Mouse (Mus musculus): ENCODE data around the gene Zfp280b. TPM values are rescaled to one million over a fixed set of nuclear protein-coding genes. Genes with fewer than 3 reads are reported as not detected.
"Not testable (repeated sequence)": the region's sequence is repeated elsewhere in the genome, so short reads cannot be mapped to it uniquely, and the experiment has no call there.

Zfp280b gene
- polyA plus RNA-seq (2014; fragmentation: Nextera tagmentation; extraction: Ambion mirVana) = 23.2 and 24.8 TPM in 2 replicates

DNA sequence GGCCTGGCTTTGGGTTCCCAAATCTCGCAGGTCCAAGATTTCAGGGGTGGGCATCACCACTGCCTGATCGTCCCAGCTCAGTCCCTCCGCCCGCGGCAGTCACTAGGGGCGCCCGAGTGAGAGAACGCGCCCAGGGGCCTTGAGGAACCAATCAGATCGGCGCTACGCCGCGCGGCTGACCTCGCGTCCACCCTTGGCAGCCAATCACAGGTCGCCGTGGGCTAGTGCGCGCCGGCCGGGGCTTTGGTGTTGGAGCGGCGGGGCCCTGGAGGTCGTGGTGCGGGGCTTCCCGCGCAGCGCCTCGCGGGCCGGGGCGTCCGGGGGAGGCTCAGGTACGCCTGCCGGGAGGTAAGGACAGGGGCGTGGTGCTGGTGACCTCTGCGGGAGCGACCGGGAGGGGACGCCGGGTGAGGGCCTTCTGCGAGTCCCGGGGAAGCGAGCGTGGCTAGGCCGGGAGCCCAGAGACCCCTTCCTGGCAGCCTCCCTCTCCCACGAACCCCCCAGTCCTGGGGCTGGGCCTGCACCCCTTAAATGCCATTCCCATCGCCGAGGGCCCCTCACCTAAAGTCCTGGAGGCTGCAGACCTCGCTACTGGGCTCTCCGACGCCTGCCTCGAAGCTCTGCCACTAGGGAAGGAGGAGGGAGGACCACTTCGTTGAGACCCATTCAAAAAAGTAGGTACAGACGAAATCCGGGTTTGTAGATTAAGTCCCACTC lies at the start of gene Zfp280b:
TSS of gene Zfp280b (plus strand) at position 249 of the 717 bp plus-strand sequence.
- peak; percentile 98 for ATAC-seq (ENCODE audit: insufficient number of reproducible peaks, insufficient read depth, low FRiP score, low read depth)
- peak within 1 kb of the TSS; percentile 74 for H3K27ac ChIP-seq (ENCODE audit: low read length)
- peak within 1 kb of the TSS; percentile 89 for H3K9ac ChIP-seq (replicated peaks; ENCODE audit: low read depth, low read length)
- peak within 1 kb of the TSS; percentile 88 for H3K4me3 ChIP-seq (ENCODE audit: low read depth, low read length)
- no peaks in the 10 kb centered on the region for H3K9me3 ChIP-seq (ENCODE audit: control insufficient read depth, low read depth, low read length)
- peaks cover 1% of the 10 kb centered on the region; the same call in 1 of the 2 replicates for H3K36me3 ChIP-seq (ENCODE audit: control insufficient read depth, insufficient read depth, low read length)
- no peaks in the 10 kb centered on the region for H3K27me3 ChIP-seq (ENCODE audit: control insufficient read depth, insufficient read depth, low read length)
- under 1% methylated on average over 48 of the region's 58 CpGs for WGBS
- H3K4me1 ChIP-seq (ENCODE audit: control insufficient read depth, insufficient read depth, low read length) = 0 out of 2 replicates have a peak, but pooled peaks cover 5% of the 10 kb centered on the region
- H3K4me2 ChIP-seq (replicated peaks; ENCODE audit: low read depth, low read length) = peak within 1 kb of the TSS; percentile 89

DNA sequence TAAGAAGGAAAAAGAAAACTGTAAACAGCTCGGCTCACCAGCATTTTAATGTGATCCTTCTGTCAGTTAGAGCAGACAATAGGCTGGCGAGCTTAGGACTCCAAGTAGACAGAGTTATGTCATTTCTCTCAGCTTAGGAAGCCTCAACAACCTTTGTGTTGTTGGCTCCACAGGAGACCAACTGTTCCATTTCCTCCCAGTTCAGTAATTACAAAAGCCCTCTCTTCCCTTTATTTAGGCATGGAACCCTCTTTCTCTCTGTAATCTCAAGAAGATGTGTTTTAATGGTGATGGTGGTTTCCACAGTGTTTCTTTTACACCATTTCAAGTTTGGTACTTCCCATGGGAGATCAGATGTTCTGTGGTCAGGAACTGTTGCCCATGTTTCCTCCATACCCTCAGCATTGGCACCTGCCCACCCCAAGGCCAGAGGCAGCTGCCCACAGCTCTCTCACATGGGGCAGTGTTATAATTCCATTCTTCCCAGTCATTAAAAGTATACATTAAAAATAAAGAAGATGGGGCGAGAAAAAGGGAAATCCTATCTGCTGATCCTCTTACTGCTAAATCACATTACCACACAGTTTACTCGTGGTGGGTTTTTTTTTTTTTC lies 41.9 kb upstream of the Zfp280b start:
- Histone ChIP-seq H3K27ac (ENCODE audit: low read length) (no peak overlapping the region), H3K4me1 (ENCODE audit: control insufficient read depth, insufficient read depth, low read length) (no peaks in the 10 kb centered on the region), H3K4me3 (ENCODE audit: low read depth, low read length) (no peak overlapping the region), H3K27me3 (ENCODE audit: control insufficient read depth, insufficient read depth, low read length) (no peaks in the 10 kb centered on the region), H3K36me3 (ENCODE audit: control insufficient read depth, insufficient read depth, low read length) (no peaks in the 10 kb centered on the region), H3K9me3 (ENCODE audit: control insufficient read depth, low read depth, low read length) (no peaks in the 10 kb centered on the region), H3K9ac (replicated peaks; ENCODE audit: low read depth, low read length) (no peak overlapping the region), H3K4me2 (replicated peaks; ENCODE audit: low read depth, low read length) (no peak overlapping the region)
- no peak for ATAC-seq (ENCODE audit: insufficient number of reproducible peaks, insufficient read depth, low FRiP score, low read depth)
- 77% methylated on average over 4 of the region's 4 CpGs for WGBS

GRCm38 (mm10) chr10:75993616-75994240 lies 38.7 kb upstream of the Zfp280b start:
- Histone ChIP-seq H3K4me3 (ENCODE audit: low read depth, low read length) (no peak overlapping the region), H3K4me1 (ENCODE audit: control insufficient read depth, insufficient read depth, low read length) (no peaks in the 10 kb centered on the region), H3K9ac (replicated peaks; ENCODE audit: low read depth, low read length) (no peak overlapping the region), H3K36me3 (ENCODE audit: control insufficient read depth, insufficient read depth, low read length) (no peaks in the 10 kb centered on the region), H3K27ac (ENCODE audit: low read length) (no peak overlapping the region), H3K27me3 (ENCODE audit: control insufficient read depth, insufficient read depth, low read length) (no peaks in the 10 kb centered on the region), H3K4me2 (replicated peaks; ENCODE audit: low read depth, low read length) (no peak overlapping the region), H3K9me3 (ENCODE audit: control insufficient read depth, low read depth, low read length) (no peaks in the 10 kb centered on the region)
- 84% methylated on average over 15 of the region's 15 CpGs for WGBS
- ATAC-seq (ENCODE audit: insufficient number of reproducible peaks, insufficient read depth, low FRiP score, low read depth) = no peak

DNA sequence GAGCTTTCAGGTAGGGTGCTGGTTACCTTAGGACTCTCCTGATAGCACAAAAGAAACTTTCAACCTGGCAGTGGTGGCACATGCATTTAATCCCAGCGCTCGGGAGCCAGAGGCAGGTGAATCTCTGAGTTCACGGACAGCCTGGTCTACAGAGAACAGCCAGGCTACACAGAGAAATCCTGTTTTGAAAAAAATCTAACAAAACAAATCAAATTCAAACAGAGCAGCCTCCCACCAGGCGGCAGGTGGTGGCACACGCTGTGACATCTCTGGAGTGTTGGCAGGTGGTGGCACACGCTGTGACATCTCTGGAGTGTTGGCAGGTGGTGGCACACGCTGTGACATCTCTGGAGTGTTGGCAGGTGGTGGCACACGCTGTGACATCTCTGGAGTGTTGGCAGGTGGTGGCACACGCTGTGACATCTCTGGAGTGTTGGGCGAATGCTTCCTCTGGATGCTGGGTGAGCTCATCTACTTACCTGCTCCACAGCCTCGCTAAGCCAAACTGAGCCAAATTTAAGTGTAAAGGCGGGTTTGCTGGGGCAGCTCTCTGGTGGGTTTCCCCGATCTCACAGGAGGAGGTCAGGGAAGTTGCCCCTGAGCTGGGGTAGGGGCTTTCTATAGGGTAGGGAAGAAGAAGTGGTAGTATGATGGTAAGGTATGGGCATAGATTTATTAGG lies 37.8 kb upstream of the Zfp280b start:
- not testable (repeated sequence) for H3K9ac ChIP-seq (replicated peaks; ENCODE audit: low read depth, low read length); H3K4me2 ChIP-seq (replicated peaks; ENCODE audit: low read depth, low read length); H3K4me3 ChIP-seq (ENCODE audit: low read depth, low read length); H3K36me3 ChIP-seq (ENCODE audit: control insufficient read depth, insufficient read depth, low read length); H3K4me1 ChIP-seq (ENCODE audit: control insufficient read depth, insufficient read depth, low read length); H3K27ac ChIP-seq (ENCODE audit: low read length); H3K27me3 ChIP-seq (ENCODE audit: control insufficient read depth, insufficient read depth, low read length); ATAC-seq (ENCODE audit: insufficient number of reproducible peaks, insufficient read depth, low FRiP score, low read depth); H3K9me3 ChIP-seq (ENCODE audit: control insufficient read depth, low read depth, low read length)
- WGBS = 81% methylated on average over 12 of the region's 13 CpGs

DNA sequence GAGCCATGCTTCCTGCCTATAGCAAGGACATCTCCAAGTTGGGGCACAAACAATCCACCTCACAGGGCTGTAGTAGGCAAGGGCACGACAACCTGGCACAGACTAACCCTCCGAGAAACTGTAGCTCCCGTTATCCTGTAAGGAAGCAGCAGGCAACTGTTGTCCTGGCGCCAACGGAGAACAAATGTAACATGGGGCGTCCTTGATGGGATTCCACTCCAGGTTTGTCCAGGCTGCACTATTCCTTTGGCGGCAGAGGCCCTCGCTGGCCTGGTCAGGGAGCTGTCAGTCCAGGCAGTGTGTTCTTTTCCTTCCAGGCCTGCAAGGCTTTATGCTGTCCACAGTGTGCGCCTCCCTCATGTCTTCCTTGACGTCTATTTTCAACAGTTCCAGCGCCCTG lies 37.0 kb upstream of the Zfp280b start:
- Histone ChIP-seq H3K9ac (replicated peaks; ENCODE audit: low read depth, low read length) (no peak overlapping the region), H3K27me3 (ENCODE audit: control insufficient read depth, insufficient read depth, low read length) (no peaks in the 10 kb centered on the region), H3K36me3 (ENCODE audit: control insufficient read depth, insufficient read depth, low read length) (no peaks in the 10 kb centered on the region), H3K4me3 (ENCODE audit: low read depth, low read length) (no peak overlapping the region), H3K4me2 (replicated peaks; ENCODE audit: low read depth, low read length) (no peak overlapping the region), H3K4me1 (ENCODE audit: control insufficient read depth, insufficient read depth, low read length) (no peaks in the 10 kb centered on the region), H3K9me3 (ENCODE audit: control insufficient read depth, low read depth, low read length) (no peaks in the 10 kb centered on the region), H3K27ac (ENCODE audit: low read length) (no peak overlapping the region)
- WGBS = 82% methylated on average over 11 of the region's 11 CpGs
- ATAC-seq (ENCODE audit: insufficient number of reproducible peaks, insufficient read depth, low FRiP score, low read depth) = no peak

DNA sequence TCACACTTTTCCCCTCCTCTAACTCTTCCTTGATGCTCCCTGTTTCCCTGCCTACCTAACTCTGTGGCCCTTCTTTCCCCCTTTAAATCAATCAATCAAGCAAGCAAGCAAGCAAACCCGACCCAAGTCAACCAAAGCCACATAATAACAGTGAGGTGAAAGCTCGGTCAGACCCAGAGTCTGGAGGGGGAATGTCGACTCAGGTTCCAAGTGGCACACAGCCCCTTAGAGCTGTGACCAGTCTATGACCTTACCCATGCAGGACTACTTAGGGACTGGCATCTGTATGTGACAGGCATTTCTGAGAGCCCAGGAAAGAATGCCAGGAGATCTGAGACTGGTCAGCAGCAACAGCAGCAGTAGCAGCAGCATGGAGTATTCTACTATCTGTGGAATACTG lies 36.1 kb upstream of the Zfp280b start:
- Histone ChIP-seq H3K9me3 (ENCODE audit: control insufficient read depth, low read depth, low read length) (no peaks in the 10 kb centered on the region), H3K9ac (replicated peaks; ENCODE audit: low read depth, low read length) (no peak overlapping the region), H3K27me3 (ENCODE audit: control insufficient read depth, insufficient read depth, low read length) (no peaks in the 10 kb centered on the region), H3K4me1 (ENCODE audit: control insufficient read depth, insufficient read depth, low read length) (no peaks in the 10 kb centered on the region), H3K27ac (ENCODE audit: low read length) (no peak overlapping the region), H3K36me3 (ENCODE audit: control insufficient read depth, insufficient read depth, low read length) (no peaks in the 10 kb centered on the region), H3K4me3 (ENCODE audit: low read depth, low read length) (no peak overlapping the region), H3K4me2 (replicated peaks; ENCODE audit: low read depth, low read length) (no peak overlapping the region)
- WGBS = 17% methylated on average over 3 of the region's 3 CpGs
- ATAC-seq (ENCODE audit: insufficient number of reproducible peaks, insufficient read depth, low FRiP score, low read depth) = no peak

GRCm38 (mm10) chr10:76001160-76001559 lies 31.3 kb upstream of the Zfp280b start:
- no peaks in the 10 kb centered on the region for H3K9me3 ChIP-seq (ENCODE audit: control insufficient read depth, low read depth, low read length)
- H3K4me2 ChIP-seq (replicated peaks; ENCODE audit: low read depth, low read length) = no peak overlapping the region
- no peaks in the 10 kb centered on the region for H3K27me3 ChIP-seq (ENCODE audit: control insufficient read depth, insufficient read depth, low read length)
- H3K27ac ChIP-seq (ENCODE audit: low read length) = no peak overlapping the region
- H3K4me3 ChIP-seq (ENCODE audit: low read depth, low read length) = no peak overlapping the region
- no peak for ATAC-seq (ENCODE audit: insufficient number of reproducible peaks, insufficient read depth, low FRiP score, low read depth)
- 34% methylated on average over 7 of the region's 7 CpGs for WGBS
- H3K9ac ChIP-seq (replicated peaks; ENCODE audit: low read depth, low read length) = no peak overlapping the region
- H3K4me1 ChIP-seq (ENCODE audit: control insufficient read depth, insufficient read depth, low read length) = 0 out of 2 replicates have a peak, but pooled peaks cover 4% of the 10 kb centered on the region
- H3K36me3 ChIP-seq (ENCODE audit: control insufficient read depth, insufficient read depth, low read length) = no peaks in the 10 kb centered on the region

- Histone ChIP-seq H3K4me3 (ENCODE audit: low read depth, low read length) (no peak overlapping the region), H3K9ac (replicated peaks; ENCODE audit: low read depth, low read length) (no peak overlapping the region), H3K4me1 (ENCODE audit: control insufficient read depth, insufficient read depth, low read length) (0 out of 2 replicates have a peak, but pooled peaks cover 4% of the 10 kb centered on the region), H3K36me3 (ENCODE audit: control insufficient read depth, insufficient read depth, low read length) (no peaks in the 10 kb centered on the region), H3K9me3 (ENCODE audit: control insufficient read depth, low read depth, low read length) (no peaks in the 10 kb centered on the region), H3K4me2 (replicated peaks; ENCODE audit: low read depth, low read length) (no peak overlapping the region), H3K27ac (ENCODE audit: low read length) (no peak overlapping the region), H3K27me3 (ENCODE audit: control insufficient read depth, insufficient read depth, low read length) (no peaks in the 10 kb centered on the region)
- no peak for ATAC-seq (ENCODE audit: insufficient number of reproducible peaks, insufficient read depth, low FRiP score, low read depth)
- WGBS = 19% methylated on average over 3 of the region's 3 CpGs
Observed at GRCm38 (mm10) chr10:76002101-76002521, 30.3 kb upstream of the Zfp280b start.
